Mouse (Mus musculus) bone marrow, adult 2 months (tissue): ENCODE results near the gene Nccrp1. TPM values are rescaled to one million over a fixed set of nuclear protein-coding genes. Genes with fewer than 3 reads are reported as not detected.
A peak's percentile ranks its signal among the peaks of the same experiment; 100 is the strongest.

Source experiments
- H3K27ac ChIP-seq: fragments of 200-500 bp; 2 replicates; pipeline ENCODE4 v1.5.1; 2012; ENCODE audit warnings: low read depth, mild to moderate bottlenecking, control low read depth, inconsistent platforms, low read length; ENCODE audit not compliant: control insufficient read depth, poor library complexity, insufficient read depth
- H3K4me1 ChIP-seq: fragments of 200-500 bp; 2 replicates; pipeline ENCODE4 v1.6.1; 2011; ENCODE audit warnings: low read length; ENCODE audit not compliant: control insufficient read depth, insufficient read depth
- H3K4me3 ChIP-seq: fragments of 200-500 bp; replicated peaks from 2 replicates; pipeline ENCODE3; 2011; ENCODE audit warnings: mild to moderate bottlenecking, low read depth, low read length, control low read depth; ENCODE audit not compliant: control insufficient read depth
- CTCF ChIP-seq: fragments of 200-500 bp; IDR thresholded peaks from 2 replicates; pipeline ENCODE4 v1.5.1; 2011; ENCODE audit warnings: low read length, control low read depth; ENCODE audit not compliant: control insufficient read depth, insufficient read depth
- POLR2A ChIP-seq: fragments of 200-500 bp; IDR thresholded peaks from 2 replicates; pipeline ENCODE4 v1.6.1; 2011; ENCODE audit warnings: low read depth, mild to moderate bottlenecking, control low read depth, low read length, borderline replicate concordance; ENCODE audit not compliant: control insufficient read depth
- WGBS: fragments of 180-500 bp; shearing (Covaris S2); methylation state at CpG from one replicate; pipeline ENCODE4 v1.1.7; 2018; 5-methylcytosine and 5-hydroxymethylcytosine counted together
- polyA plus RNA-seq: library from polyadenylated mRNA; stranded (reverse); fragments of >200 nt; gene quantifications from 2 replicates; pipeline ENCODE4 v1.2.4, GENCODE M21; 2011; ENCODE audit warnings: low replicate concordance; ENCODE audit not compliant: missing spikeins, insufficient read depth, insufficient read length

Gene Nccrp1
- polyA plus RNA-seq, 1 experiment: not detected

- Histone ChIP-seq H3K27ac (no peak overlapping the region), H3K4me3 (no peak overlapping the region), H3K4me1 (peaks cover 1% of the 10 kb centered on the region; the same call in 1 of the 2 replicates)
- no peak for TF ChIP-seq CTCF
- no peak for TF ChIP-seq POLR2A
- 82% methylated on average over 3 of the region's 3 CpGs for WGBS
Measured at GRCm38 (mm10) chr7:28573236-28573635, 26.2 kb upstream of the Nccrp1 start.

GRCm38 (mm10) chr7:28572689-28573088 lies 25.6 kb upstream of the Nccrp1 start:
- H3K4me3 ChIP-seq: no peak overlapping the region
- H3K4me1 ChIP-seq: peaks cover 1% of the 10 kb centered on the region; the same call in 1 of the 2 replicates
- WGBS: 90% methylated on average over 5 of the region's 5 CpGs
- H3K27ac ChIP-seq: no peak overlapping the region
- TF ChIP-seq CTCF (no peak), POLR2A (no peak)

GRCm38 (mm10) chr7:28570982-28571682 lies 24.1 kb upstream of the Nccrp1 start:
- no peak overlapping the region for H3K27ac ChIP-seq
- TF ChIP-seq POLR2A: no peak
- TF ChIP-seq CTCF: no peak
- H3K4me3 ChIP-seq: no peak overlapping the region
- 52% methylated on average over 5 of the region's 5 CpGs for whole genome bisulfite sequencing
- peaks cover 1% of the 10 kb centered on the region; the same call in 1 of the 2 replicates for H3K4me1 ChIP-seq

GRCm38 (mm10) chr7:28570291-28570981 lies 23.4 kb upstream of the Nccrp1 start:
- 71% methylated on average over 12 of the region's 12 CpGs for WGBS
- H3K4me3 ChIP-seq: no peak overlapping the region
- no peak for TF ChIP-seq CTCF
- TF ChIP-seq POLR2A: no peak
- peaks cover 1% of the 10 kb centered on the region; the same call in 1 of the 2 replicates for H3K4me1 ChIP-seq
- no peak overlapping the region for H3K27ac ChIP-seq

- no peak overlapping the region for H3K4me3 ChIP-seq
- TF ChIP-seq POLR2A: no peak
- peak; percentile 69 for TF ChIP-seq CTCF
- no peak overlapping the region; the same call in 1 of the 2 replicates for H3K27ac ChIP-seq
- H3K4me1 ChIP-seq: peaks cover 1% of the 10 kb centered on the region; the same call in 1 of the 2 replicates
Measured at GRCm38 (mm10) chr7:28568253-28568652, 21.2 kb upstream of the Nccrp1 start.

GRCm38 (mm10) chr7:28567539-28567938 lies 20.5 kb upstream of the Nccrp1 start:
- H3K27ac ChIP-seq: no peak overlapping the region
- H3K4me3 ChIP-seq: no peak overlapping the region
- peaks cover 1% of the 10 kb centered on the region; the same call in 1 of the 2 replicates for H3K4me1 ChIP-seq
- no peak for TF ChIP-seq CTCF
- no peak for TF ChIP-seq POLR2A
- WGBS: 56% methylated on average over 4 of the region's 4 CpGs

- Histone ChIP-seq H3K27ac (no peak overlapping the region; the same call in 1 of the 2 replicates), H3K4me3 (no peak overlapping the region), H3K4me1 (peaks cover 1% of the 10 kb centered on the region; the same call in 1 of the 2 replicates)
- TF ChIP-seq POLR2A: no peak
- 60% methylated on average over 5 of the region's 5 CpGs for WGBS
Measured at GRCm38 (mm10) chr7:28565407-28565806, 18.4 kb upstream of the Nccrp1 start.

GRCm38 (mm10) chr7:28562951-28563350 lies 15.9 kb upstream of the Nccrp1 start:
- Histone ChIP-seq H3K27ac (no peak overlapping the region), H3K4me1 (no peaks in the 10 kb centered on the region), H3K4me3 (no peak overlapping the region)
- TF ChIP-seq POLR2A: no peak
- TF ChIP-seq CTCF: no peak
- WGBS: 90% methylated on average over 13 of the region's 13 CpGs
